Mouse (Mus musculus): ENCODE data around the gene Mfsd4b2. TPM values are rescaled to one million over a fixed set of nuclear protein-coding genes. Genes with fewer than 3 reads are reported as not detected.
"Not testable (repeated sequence)": the region's sequence is repeated elsewhere in the genome, so short reads cannot be mapped to it uniquely, and the experiment has no call there.

Gene Mfsd4b2
- total RNA-seq (2021), result 0.43 TPM in 2 replicates
- long read RNA-seq, result 0 reads

DNA sequence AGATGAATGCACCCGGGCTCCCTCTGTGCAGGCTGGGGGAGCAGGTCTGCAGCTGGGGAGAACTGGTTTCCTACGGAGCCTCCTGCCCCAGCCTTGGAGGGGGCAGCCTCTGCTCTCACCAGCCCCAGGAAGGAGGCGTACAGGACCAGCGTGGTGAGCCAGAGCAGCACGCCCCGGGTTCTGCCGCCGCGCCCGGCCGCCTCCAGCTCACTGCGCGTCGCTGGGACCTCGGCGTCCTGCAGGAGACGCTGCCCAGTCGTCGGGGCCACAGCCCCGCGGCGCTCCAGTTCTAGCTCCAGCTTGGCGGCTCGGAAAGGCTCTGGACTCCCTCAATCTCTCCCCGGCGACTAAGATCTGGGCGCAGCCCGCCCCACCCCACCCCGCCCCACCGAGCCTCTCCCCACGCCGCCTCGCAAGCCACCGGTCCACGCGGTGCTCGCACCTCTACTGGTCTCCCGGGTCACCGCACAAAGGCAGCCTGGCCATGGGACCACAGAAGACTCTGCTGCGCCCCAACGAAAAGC lies at the start of gene Mfsd4b2:
Gene Mfsd4b2, minus strand, starts transcription at position 308 of the 524 bp plus-strand sequence.
- peak; percentile 40 for DNase-seq

DNA sequence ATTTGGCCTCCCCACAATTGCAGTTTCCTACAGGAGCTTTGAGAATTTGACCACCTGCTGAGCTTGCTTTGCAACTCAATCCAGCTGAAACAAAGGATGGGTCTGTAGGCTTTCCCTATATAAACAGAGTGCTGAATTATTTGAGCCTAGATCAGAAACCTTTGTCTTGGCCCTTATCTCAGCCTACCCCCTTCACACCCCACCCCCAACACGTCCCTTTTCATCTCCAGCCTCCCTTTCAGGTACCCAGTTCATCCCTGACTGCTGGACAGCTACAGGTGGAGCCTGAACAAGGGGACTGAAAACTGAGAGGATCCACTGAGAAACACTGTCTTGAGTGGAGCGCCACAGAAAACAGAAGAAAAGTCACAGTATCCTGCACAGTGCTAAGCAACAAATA lies 49.0 kb upstream of the Mfsd4b2 start:
- no peak for DNase-seq

DNA sequence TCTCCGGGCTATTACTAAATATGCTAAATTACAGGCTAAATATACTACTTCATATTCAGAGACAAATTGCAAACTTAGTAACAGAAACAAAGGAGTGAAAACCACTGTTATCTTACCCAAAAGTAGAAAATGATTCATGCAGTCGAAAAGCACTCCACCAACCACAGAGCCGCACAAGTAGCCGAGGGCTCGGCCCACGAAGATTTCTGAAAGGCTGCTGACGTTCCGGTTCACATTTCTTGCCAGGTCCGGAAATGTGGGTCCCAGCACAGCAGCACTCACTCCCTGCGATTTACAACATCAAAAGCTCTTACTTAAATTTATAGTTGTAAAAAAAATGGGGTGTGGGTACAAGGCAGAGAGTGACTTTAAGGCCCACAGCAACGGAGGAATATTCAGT lies 48.3 kb upstream of the Mfsd4b2 start:
- no peak for DNase-seq

DNA sequence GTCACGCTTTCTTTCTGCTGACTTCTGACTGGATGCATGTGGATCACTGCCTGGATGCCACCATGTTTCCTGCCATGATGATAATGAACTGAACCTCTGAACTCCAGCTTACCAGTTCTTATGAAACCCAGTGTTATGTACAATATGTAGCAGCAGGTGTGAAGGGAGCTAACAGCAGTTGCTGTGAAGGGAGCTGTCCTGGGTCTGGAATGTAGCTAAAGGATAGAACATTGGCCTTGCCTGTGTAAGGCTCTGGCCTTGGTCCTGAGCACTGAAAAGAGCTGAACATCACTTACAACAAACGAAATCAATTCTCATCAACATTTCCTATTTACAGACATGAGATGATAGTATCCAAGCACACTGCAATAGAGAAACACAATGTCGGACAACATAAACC lies 40.8 kb upstream of the Mfsd4b2 start:
- no peak for DNase-seq

DNA sequence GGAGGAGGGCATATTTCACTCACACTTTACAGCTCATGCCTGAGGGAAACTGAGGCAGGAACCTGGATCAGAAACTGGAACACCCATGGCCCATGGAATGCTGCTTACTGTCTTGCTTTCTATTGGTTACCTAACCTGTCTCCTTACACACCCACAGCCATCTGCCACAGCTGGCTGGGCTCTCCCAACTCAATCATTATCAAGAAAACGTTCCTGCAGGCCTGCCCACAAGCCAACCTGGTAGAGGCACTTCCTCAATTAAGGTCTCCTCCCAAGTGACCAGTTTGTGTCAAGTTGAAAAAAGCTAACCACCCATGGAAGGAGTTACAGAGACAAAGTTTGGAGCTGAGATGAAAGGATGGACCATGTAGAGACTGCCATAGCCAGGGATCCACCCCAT lies 35.2 kb upstream of the Mfsd4b2 start:
- DNase-seq, result no peak

DNA sequence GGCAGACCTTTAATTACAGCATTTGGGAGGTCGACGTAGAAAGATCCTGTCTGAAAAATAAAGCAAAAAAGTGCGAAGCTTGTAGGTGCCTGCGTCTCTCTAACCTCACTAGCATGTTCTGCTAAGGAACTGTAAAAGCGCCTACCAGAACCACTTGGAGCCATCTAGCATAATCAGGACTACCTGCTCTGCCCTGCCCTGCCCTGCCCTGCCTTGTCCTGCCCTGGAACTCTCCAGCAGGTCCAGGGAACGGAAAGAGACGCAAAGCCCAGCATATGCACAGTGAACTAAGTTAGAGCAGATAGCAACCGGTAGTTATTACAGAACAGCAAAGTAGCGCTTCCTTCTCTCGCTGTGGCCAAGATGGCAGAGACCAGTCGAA lies 33.7 kb upstream of the Mfsd4b2 start:
- no peak for DNase-seq

DNA sequence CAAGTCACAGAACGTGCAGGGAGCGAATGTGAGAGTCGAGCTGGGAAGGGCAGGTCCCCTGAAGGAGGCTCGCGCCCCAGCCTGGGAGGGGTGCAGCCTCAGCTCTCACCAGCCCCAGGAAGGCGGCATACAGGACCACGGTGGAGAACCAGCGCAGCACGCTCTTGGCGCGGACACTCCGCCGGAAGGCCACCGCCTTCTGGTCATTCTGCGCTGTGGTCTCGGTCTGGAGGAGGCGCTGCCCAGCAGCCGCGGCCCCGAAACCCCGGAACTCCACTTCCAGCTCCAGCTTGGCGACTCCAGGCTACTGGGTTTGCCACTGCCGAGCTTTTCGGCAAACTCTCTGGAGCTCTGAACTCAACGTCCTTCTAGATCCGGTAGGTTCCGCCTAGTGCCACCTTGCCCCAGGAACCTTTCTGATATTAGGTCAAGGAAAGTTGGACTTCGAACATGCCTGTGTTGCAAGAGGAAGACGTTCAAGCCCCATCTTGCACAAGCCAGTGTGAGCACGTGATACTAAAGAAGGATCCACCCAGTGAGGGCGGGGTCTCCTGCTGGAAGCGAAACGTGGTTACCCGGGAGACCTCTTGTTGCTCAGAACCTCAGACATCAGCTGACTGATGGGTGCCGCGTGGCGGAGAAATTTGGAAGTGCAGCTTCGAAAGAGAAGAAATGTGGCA lies 33.2 kb upstream of the Mfsd4b2 start, which contains the start of gene Mfsd4b3:
Gene Mfsd4b3, minus strand, starts transcription at position 393 of the 680 bp plus-strand sequence.
- peak; percentile 89 for DNase-seq

DNA sequence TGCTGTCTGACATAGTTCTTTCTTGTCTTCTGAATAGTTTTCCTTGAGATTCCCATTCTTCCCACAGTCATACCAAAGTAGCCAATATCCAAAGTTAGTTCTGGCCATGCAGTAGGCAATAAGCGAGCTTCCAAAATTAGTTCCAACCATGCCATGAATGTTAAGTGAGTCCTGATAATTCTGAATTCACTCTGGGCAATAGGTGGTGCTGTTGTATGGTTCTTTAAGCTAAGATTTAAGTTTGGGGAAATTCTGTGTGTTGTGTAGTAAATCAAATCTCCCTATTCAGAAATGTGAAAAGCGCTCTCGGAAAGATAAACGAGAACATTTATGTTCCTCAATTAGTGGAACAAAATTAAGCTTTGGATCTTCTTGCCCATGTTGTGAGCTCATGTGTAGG lies 31.5 kb upstream of the Mfsd4b2 start:
- no peak for DNase-seq

DNA sequence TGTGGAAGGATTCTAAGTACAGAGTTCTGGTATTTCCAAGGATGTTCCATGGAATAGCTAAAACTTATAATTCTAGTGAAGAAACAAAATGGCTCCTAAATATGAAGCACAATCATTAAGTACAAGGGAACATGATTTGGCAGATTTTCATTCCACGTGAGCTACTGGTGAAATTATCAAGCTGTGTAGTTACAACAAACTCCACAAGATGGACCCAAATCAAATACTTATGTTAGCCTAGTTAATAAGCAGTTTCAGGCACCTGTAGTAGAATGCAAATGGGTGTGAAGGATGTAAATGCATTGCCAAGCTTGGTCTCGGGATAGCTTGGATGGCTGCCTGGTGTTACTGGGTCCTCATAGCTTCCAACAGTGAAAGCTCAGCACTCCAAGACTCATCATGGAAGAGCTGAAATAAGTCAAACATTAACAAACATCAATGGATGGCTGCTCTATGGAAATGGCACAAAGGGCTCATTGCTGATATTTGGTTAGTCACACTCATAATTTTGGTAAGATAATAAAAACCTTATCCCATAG lies 29.7 kb upstream of the Mfsd4b2 start:
- no peak for DNase-seq

DNA sequence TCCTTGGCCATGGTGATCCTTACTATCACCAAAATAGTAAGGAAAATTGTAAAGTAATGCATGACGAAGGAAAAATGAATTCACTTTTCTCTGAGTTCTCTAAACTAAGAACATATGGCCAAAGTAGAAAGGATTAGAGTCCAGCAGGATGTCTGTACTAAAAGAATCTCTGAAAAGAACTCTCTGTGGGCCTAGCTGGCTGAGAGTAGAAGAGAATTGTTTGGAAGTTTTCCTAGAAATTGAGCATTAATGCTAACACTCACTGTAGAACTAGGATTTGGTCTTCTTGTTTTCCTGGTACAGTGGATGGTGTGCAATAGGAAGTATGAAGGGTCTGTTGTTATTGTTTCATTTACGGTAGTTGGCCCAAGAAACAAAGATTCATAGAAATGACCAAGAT lies 28.4 kb upstream of the Mfsd4b2 start:
- no peak for DNase-seq

DNA sequence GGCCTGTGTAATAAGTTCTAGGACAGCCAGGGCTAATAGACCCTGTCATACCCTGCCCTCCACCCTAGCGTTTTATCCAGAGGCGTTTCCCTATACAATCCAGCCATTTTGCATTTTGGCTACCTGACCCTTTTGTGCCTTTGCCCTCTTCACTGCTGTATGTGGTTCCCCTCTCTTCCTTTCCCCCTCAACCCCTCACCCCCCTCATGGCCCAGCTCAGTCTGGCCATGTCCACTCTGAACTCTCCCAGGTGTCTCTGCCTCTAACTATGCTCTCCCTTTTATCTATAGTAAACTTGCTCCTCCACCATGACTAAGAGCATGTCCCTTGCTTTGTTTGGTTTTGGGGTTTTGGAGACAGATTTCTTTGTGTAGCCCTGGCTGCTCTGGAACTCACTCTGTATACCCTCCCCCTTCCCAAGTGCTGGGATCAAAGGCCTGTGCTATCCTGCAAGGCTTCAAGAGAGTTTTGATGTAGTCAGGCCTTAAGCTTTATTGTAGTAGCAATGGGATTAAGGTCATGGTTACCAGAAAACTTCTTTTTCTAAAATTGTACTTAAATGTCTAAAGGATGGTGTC lies 22.7 kb upstream of the Mfsd4b2 start:
- DNase-seq, result no peak

DNA sequence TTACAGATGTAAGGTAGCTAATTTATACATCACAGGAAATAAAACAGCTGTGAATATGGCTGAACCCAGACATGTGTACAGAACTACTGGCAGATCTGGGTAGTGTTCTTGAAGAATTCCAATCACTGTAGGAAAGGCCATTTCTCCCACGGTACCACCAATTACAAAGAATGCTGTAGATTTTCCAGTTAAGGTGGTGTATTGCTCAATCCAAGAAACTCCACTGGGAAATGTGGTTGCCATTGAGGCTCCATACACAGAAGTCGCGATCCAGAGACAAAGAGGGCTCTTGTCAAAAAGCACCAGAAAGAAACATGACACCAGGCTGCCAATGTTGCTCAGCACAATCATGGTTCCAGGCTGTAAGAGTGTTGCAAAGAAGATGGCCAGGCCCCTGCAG lies 20.5 kb upstream of the Mfsd4b2 start:
- not testable (repeated sequence) for DNase-seq

DNA sequence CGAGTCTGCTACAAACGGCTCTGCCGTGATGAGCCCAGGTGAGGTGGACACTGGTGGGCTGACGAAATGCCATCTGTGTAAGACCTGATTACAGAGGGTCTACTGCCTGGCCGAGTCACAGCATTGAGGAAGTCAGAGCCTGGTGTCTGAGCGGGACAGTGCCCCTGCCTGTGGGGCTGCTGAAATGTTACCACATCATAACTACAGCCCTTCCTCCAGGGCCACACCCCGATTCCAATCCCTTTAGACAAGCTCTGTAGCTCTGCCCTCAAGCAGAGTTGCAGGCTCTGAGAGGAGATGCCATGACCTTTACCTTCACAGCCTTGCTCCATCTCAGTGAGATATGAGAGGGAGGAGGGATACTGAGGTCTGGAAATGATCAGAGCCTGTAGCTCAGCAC lies 9.8 kb upstream of the Mfsd4b2 start:
- DNase-seq, result no peak

DNA sequence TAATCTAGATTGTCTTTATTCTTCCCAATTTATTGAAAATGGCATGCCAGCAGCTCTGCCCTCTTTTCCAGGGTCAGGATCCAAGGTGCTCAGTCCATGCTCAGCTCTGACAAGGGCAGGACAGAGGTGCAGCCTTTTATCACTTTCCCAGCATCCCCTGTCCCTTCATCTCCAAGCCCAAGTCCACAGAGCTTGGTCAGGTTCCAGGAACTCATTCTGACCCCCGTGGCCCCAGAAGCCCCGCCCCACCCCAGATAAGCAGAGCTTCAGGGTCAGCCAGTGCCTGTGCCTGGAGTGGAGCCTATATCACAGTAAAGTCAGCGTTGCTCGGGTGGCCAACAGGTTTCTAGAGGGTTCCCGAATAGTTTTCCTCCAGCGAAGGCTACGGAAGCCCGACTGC lies 2.2 kb downstream of the Mfsd4b2 start:
- DNase-seq, result not testable (repeated sequence)

DNA sequence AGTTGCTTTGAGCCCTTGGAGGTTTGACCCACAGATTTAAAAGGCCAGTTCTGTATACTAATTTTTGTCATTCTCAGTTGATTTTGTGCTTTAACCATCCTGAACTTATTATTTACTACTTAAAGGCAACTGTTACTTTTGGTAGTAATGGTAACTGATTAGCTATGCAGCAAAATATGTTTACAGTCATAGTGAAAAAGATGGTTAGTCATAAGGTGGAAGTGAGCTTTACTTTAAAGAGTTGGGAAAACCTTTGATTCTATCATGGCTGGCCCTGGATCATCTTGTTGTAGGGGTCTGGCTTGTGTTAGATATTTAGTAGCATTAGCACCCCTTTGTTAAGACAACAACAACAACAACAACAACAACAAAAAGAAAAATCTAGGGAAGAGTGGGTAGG lies 14.1 kb downstream of the Mfsd4b2 start:
- DNase-seq, result no peak

DNA sequence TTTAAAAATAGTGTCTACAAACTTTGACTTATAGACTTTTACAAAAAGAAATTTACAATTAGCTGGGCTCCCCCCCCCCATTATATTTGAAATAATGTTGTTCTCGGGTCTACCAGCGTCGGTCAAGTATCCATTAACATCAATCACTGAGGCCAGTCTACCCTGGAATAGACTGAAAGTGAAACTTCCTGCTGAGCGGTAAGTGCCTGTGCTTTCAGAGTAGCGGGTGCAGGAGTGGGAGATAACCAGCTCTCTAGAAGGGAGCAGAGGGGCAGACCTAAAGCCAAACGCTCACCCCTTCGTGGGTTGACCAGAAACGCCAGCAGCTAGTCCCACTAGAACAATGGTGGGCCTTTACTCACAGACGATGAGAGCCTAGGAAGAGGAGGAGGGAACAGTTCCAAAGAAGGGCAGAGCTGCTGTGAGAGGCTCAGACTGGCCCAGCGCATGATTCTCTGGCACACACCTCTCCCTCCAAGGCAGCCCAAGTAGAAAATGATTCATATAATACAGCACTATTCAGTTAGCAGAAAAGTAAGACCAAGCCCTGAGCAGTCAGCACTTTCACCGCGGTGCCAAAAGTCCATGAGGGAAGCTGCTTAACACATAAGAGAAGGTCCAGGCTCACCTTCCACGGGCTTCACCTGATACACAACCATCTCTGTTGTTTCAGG lies 17.8 kb downstream of the Mfsd4b2 start:
- DNase-seq, result no peak

DNA sequence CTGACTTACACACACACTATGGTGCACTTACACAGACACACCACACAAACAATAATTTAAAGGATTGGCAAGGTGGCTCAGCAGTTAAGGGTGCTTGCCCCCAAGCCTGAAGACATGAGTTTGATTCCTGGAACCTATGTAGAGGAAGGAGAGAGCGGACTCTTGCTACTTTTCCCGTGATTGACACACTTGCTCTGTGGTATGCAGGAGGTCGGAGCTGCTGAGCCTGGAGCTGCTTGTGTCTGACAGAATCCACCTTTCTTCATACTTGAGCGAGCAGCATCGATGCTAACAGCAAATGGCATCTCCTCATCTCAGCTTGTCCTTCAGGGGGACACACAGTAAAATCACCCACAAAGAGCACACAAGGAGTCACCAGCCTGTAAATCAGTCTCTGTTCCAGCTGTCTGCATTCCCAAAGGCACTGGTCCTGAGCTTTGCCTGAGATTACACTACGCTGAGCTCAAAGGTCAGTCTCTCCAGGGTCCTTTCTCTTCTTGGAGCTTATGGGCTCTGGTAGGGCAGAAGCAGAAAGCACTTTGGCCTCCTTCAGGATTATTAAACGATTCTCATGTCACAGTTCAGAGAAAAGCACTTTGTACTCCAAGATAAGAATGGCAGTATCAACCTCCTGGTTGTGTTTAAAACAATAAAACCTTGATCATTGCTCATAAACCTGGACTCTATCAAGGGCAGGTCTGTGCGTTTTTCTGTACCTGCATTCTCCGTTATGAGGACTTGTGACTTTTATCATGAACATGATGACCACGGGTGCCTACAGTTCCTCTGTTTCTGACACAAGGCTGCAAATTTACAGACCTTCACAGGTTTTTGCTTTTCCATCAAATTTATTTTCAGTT lies 19.7 kb downstream of the Mfsd4b2 start:
- DNase-seq, result no peak

DNA sequence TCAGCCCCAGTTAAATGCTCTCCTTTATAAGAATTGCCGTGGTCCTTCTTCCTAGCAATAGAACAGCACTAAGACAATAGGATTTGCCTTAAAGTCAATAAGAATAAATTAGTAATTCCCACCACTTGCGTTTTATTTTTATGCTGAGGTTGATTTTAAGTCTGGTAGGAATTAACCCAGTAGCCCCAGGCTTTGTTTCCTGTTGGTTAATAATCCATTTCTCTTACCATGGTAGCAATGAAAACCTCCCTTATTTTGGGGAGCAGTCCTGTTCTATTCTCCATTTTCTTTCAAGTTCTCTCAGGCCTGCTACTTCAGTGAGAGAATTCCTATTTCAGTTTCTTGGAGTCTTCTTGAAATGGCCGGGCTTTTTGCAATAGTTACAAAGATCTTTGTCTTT lies 22.5 kb downstream of the Mfsd4b2 start:
- DNase-seq, result no peak

DNA sequence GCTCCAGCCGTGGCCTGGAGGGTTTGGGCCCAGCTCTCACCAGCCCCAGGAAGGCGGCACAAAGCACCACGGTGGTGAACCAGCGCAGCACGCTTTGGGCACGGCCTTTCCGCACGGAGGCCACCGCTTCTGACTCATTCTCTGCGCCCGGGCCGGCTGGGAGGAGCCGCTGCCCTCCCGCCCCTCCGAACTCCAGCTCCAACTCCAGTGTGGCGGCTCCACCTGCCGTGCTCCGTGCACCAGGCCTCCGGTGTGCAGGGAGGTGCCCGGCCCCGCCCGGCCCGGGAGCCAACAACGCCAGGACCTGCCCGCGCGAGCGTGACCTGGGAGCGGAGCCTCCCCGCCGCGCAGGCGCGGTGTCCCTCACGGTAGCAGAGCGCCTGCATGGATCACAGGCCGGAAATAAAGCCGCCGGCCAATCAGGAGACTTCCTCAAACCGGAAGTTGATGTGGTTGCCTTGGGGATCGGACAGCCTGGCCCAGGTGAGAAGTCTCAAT lies 27.8 kb downstream of the Mfsd4b2 start, which contains the start of gene Mfsd4b4:
Gene Mfsd4b4, minus strand, starts transcription at position 365 of the 498 bp plus-strand sequence.
- peak; percentile 89 for DNase-seq

DNA sequence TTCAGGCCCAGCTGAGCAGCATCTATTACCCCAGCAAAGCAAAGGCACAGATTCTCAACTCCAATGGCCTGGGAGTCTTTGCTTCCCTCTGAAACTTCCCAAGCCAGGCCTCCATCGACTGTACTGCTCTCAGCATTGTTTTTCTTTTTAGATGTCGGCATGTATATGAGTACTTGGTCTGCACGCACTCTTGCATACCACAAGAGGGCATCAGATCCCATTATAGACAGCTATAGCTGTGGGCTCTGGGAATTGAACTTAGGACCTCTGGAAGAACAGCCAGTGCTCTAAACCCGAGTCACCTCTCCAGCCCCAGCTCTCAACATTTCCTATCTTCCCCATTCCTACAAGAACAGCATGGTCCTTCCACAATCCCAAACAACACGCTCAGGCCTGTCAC lies 30.2 kb downstream of the Mfsd4b2 start:
- no peak for DNase-seq
